Mouse (Mus musculus) thymus, postnatal 36 days (tissue): ENCODE data around the gene Pdik1l.
A peak's percentile ranks its signal among the peaks of the same experiment; 100 is the strongest.

ENCODE experiments used
- DNase-seq, 2 experiments: peaks; one replicate each; pipeline ENCODE4 v3.0.0; 2022; ENCODE audit warnings: mixed read lengths in 2 of 2

The Pdik1l gene

GRCm38 (mm10) chr4:134257198-134258009 is 30.3 kb downstream of the Pdik1l start:
- no peak for DNase-seq

GRCm38 (mm10) chr4:134256407-134257197 is 31.1 kb downstream of the Pdik1l start:
- no peak for DNase-seq

GRCm38 (mm10) chr4:134255854-134256253 is 31.8 kb downstream of the Pdik1l start:
- DNase-seq, result peak in 1 of 2 experiments; percentile 46

GRCm38 (mm10) chr4:134254835-134255234 is 32.9 kb downstream of the Pdik1l start:
- no peak for DNase-seq

- no peak for DNase-seq
Observed at GRCm38 (mm10) chr4:134253722-134254324, 33.9 kb downstream of the Pdik1l start, which contains the start of gene Grrp1. Gene Grrp1, minus strand, starts transcription at chr4:134254106.

- no peak for DNase-seq
Observed at GRCm38 (mm10) chr4:134252911-134253721, 34.6 kb downstream of the Pdik1l start.

GRCm38 (mm10) chr4:134252131-134252910 is 35.4 kb downstream of the Pdik1l start:
- no peak for DNase-seq

- peak; percentile 37 to 52 for DNase-seq
Observed at GRCm38 (mm10) chr4:134251241-134252130, 36.2 kb downstream of the Pdik1l start.

- no peak for DNase-seq
Observed at GRCm38 (mm10) chr4:134250930-134251240, 36.8 kb downstream of the Pdik1l start.

- no peak for DNase-seq
Observed at GRCm38 (mm10) chr4:134250116-134250929, 37.4 kb downstream of the Pdik1l start.

GRCm38 (mm10) chr4:134249651-134250050 is 38.0 kb downstream of the Pdik1l start:
- peak; percentile 71 for DNase-seq

- DNase-seq, result no peak
Observed at GRCm38 (mm10) chr4:134246719-134247258, 40.9 kb downstream of the Pdik1l start, which contains the start of gene Gm30191. Gene Gm30191, plus strand, starts transcription at chr4:134246935.

GRCm38 (mm10) chr4:134246256-134246655 is 41.4 kb downstream of the Pdik1l start:
- no peak for DNase-seq

GRCm38 (mm10) chr4:134245148-134245843 is 42.4 kb downstream of the Pdik1l start, which contains the start of gene Zfp593:
Gene Zfp593, minus strand, starts transcription at chr4:134245592.
- peak; percentile 95 to 97 for DNase-seq

- DNase-seq, result no peak
Observed at GRCm38 (mm10) chr4:134243516-134244250, 44.0 kb downstream of the Pdik1l start, which contains the start of gene E130218I03Rik. Gene E130218I03Rik, plus strand, starts transcription at chr4:134243662.

GRCm38 (mm10) chr4:134238686-134239085 is 49.0 kb downstream of the Pdik1l start:
- DNase-seq, result no peak

- DNase-seq, result no peak
Observed at GRCm38 (mm10) chr4:134238279-134238651, 49.4 kb downstream of the Pdik1l start, which contains the start of gene Cnksr1. Gene Cnksr1, minus strand, starts transcription at chr4:134238399.
